Mouse (Mus musculus) myocyte (in vitro differentiated cells): ENCODE measurements around the gene Wbp11. TPM values are rescaled to one million over a fixed set of nuclear protein-coding genes. Genes with fewer than 3 reads are reported as not detected.

ENCODE experiments used
- H3K27me3 ChIP-seq: one replicate; pipeline ENCODE4 v1.6.1; 2011; ENCODE audit not compliant: control insufficient read depth, insufficient read depth, insufficient read length
- H3K36me3 ChIP-seq: one replicate; pipeline ENCODE4 v1.6.1; 2011; ENCODE audit not compliant: control insufficient read depth, insufficient read depth
- H3K4me2 ChIP-seq: one replicate; pipeline ENCODE4 v1.6.1; 2011; ENCODE audit warnings: low read depth, control low read depth
- H3K4me3 ChIP-seq: one replicate; pipeline ENCODE4 v1.5.1; 2011; ENCODE audit warnings: mild to moderate bottlenecking, control low read depth, moderate library complexity
- H3K79me2 ChIP-seq: one replicate; pipeline ENCODE4 v1.6.1; 2011; ENCODE audit not compliant: control insufficient read depth, insufficient read depth
- H3ac ChIP-seq: one replicate; pipeline ENCODE4 v1.6.1; 2011; ENCODE audit not compliant: control insufficient read depth, insufficient read length
- CEBPB ChIP-seq: IDR thresholded peaks from 2 replicates; pipeline ENCODE4 v1.6.1; 2011; ENCODE audit warnings: mild to moderate bottlenecking, moderate library complexity; ENCODE audit not compliant: poor library complexity, insufficient read depth, severe bottlenecking
- E2F4 ChIP-seq: IDR thresholded peaks from one replicate; pipeline ENCODE4 v1.6.1; 2011; ENCODE audit warnings: mild to moderate bottlenecking, control low read depth, moderate library complexity; ENCODE audit not compliant: insufficient read depth
- MAX ChIP-seq: IDR thresholded peaks from one replicate; pipeline ENCODE4 v1.6.1; 2011; ENCODE audit warnings: low read depth, mild to moderate bottlenecking, control low read depth
- MYOD1 ChIP-seq, 3 experiments: IDR thresholded peaks; one replicate each; pipeline ENCODE4 v1.6.1; 2011; ENCODE audit warnings: control low read depth in 2 of 3, low read depth in 2 of 3, mild to moderate bottlenecking in 2 of 3, moderate library complexity in 1 of 3; ENCODE audit not compliant: insufficient read length in 2 of 3, control insufficient read depth in 1 of 3
- MYOG ChIP-seq, 3 experiments: IDR thresholded peaks; one replicate each; pipeline ENCODE4 v1.6.1; 2011; ENCODE audit warnings: control low read depth in 2 of 3, low read depth in 2 of 3, mild to moderate bottlenecking in 2 of 3; ENCODE audit not compliant: insufficient read length in 2 of 3, control insufficient read depth in 1 of 3, insufficient read depth in 1 of 3
- POLR2A ChIP-seq: IDR thresholded peaks from one replicate; pipeline ENCODE4 v1.6.1; 2011; ENCODE audit warnings: low read depth, mild to moderate bottlenecking, control low read depth, moderate library complexity; ENCODE audit not compliant: insufficient read length
- POLR2AphosphoS2 ChIP-seq: IDR thresholded peaks from one replicate; pipeline ENCODE4 v1.6.1; 2011; ENCODE audit warnings: low read depth, control low read depth; ENCODE audit not compliant: insufficient read length
- REST ChIP-seq: IDR thresholded peaks from one replicate; pipeline ENCODE4 v1.6.1; 2011; ENCODE audit warnings: mild to moderate bottlenecking, control low read depth, moderate library complexity; ENCODE audit not compliant: insufficient read depth, insufficient read length
- SRF ChIP-seq: IDR thresholded peaks from one replicate; pipeline ENCODE4 v1.6.1; 2011; ENCODE audit warnings: low read depth; ENCODE audit not compliant: control insufficient read depth, insufficient read length
- TCF12 ChIP-seq: IDR thresholded peaks from one replicate; pipeline ENCODE4 v1.6.1; 2011; ENCODE audit warnings: mild to moderate bottlenecking, control low read depth; ENCODE audit not compliant: poor library complexity, insufficient read depth, severe bottlenecking
- TCF3 ChIP-seq: IDR thresholded peaks from one replicate; pipeline ENCODE4 v1.6.1; 2011; ENCODE audit warnings: low read depth, control low read depth; ENCODE audit not compliant: insufficient read length
- USF1 ChIP-seq: IDR thresholded peaks from one replicate; pipeline ENCODE4 v1.6.1; 2011; ENCODE audit warnings: low read depth, mild to moderate bottlenecking, control low read depth, moderate library complexity
- polyA plus RNA-seq: library from polyadenylated mRNA; unstranded; fragments of >200 nt; fragmentation: generic; extraction: Trizol; gene quantifications from one replicate; pipeline ENCODE4 v1.2.1, GENCODE M21; 2012; ENCODE audit warnings: missing spikeins

The Wbp11 gene
- 44.6 TPM for polyA plus RNA-seq

DNA sequence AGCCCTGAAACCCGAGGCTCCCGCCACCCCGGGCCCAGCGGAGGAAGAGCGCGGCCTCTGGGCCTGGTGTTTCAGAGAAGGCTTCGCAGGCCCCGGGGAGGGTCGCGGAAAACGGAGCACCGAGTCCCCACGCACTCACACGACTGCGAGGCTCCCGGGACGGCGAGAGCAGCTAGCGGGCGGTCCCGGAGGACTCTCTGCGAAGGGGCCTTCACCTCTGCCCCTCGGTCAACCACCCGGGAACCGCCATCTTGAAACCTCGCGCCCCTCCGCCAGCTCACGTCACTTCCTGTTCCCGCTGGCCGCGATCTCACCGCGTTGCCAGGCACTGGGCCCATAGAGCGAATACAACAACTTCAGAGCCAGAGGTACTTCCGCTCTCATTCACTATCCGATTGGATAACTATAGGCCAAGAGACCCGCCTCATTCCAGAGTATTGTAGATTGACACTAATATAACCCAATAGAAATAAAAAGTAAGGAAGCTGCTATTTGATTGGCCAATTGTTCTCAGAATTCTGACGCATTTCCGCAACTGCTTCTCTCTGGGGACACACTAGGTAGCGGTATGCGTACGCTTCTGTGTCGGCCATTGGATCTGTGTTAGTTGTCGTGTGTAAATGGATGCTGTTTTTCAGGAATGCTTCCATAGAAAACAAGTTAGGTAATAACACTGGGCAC is at the start of gene Wbp11:
Wbp11 (minus strand) TSS at position 353 of the 681 bp plus-strand sequence.
- Histone ChIP-seq H3K79me2 (peaks cover 29% of the 10 kb centered on the region), H3K27me3 (no peaks in the 10 kb centered on the region), H3ac (peak within 1 kb of the TSS; percentile 71), H3K36me3 (peaks cover 18% of the 10 kb centered on the region), H3K4me2 (peak within 1 kb of the TSS; percentile 87), H3K4me3 (peak within 1 kb of the TSS; percentile 80)
- TF ChIP-seq CEBPB (no peak), TCF3 (no peak), E2F4 (peak; percentile 79), MYOD1 (IDR thresholded peaks at IDR 0.05; ENCODE audit: control insufficient read depth in 1 of 3, insufficient read length in 2 of 3, low read depth in 2 of 3) (no peak), MYOG (IDR thresholded peaks at IDR 0.05; ENCODE audit: control insufficient read depth in 1 of 3, insufficient read depth in 1 of 3, insufficient read length in 2 of 3, low read depth in 2 of 3) (no peak), POLR2A (peak; percentile 58), TCF12 (no peak), REST (no peak), USF1 (no peak), MAX (no peak), POLR2AphosphoS2 (peak; percentile 74), SRF (no peak)

DNA sequence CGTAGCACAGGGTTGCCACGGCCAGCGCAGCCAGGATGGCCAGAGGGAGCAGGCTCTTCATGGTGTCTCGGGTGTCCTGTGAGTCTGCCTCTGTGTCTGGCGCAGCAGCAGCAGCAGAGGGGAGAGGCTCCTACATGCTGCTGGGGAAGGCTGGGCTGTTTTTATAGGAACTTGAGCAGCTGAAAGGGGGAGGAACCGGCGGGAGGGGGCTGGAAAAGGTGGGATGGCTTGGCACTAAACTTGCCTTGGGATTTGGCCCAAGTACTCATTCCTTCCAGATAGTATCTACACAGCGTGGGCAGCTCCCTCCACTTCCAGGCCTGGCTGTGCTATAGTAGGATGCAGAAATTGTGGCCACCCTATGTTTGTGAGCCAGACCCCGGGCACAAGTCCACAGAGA is 47.6 kb upstream of the Wbp11 start, which contains the start of gene Mgp:
Mgp (minus strand) TSS at position 154 of the 400 bp plus-strand sequence.
- TF ChIP-seq POLR2AphosphoS2, result no peak
- TF ChIP-seq POLR2A, result peak; percentile 51
- TF ChIP-seq SRF, result no peak
- Histone ChIP-seq H3K4me2 (peak within 1 kb of the TSS; percentile 64), H3ac (no peak within 1 kb of the TSS), H3K27me3 (no peaks in the 10 kb centered on the region), H3K79me2 (no peaks in the 10 kb centered on the region), H3K36me3 (no peaks in the 10 kb centered on the region), H3K4me3 (peak within 1 kb of the TSS; percentile 5)

DNA sequence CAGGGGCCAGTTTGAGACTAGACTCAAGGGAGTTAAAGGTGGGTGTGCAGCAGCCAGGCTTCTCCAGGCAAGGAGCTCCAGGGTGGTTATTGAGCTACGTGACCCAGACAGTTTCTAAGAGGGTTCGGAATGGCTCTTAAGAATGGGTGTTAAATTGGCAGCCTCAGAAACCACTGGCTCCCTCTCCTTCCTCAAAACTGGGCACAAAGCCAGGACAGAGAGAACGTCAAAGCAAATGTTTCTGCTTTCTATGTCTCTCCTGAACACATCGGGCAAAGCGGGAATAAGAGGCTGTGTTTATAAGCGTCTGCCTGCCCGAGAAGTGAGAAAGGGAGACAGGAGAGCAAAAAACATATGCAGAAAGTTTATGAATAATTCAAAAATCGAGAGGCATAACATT is 46.6 kb upstream of the Wbp11 start:
- no peaks in the 10 kb centered on the region for H3K36me3 ChIP-seq
- no peak overlapping the region for H3ac ChIP-seq
- TF ChIP-seq TCF3 (no peak), POLR2AphosphoS2 (no peak), E2F4 (no peak), REST (no peak), SRF (no peak), MYOG (IDR thresholded peaks at IDR 0.05; ENCODE audit: control insufficient read depth in 1 of 3, insufficient read depth in 1 of 3, insufficient read length in 2 of 3, low read depth in 2 of 3) (no peak), POLR2A (no peak), TCF12 (no peak), USF1 (no peak), CEBPB (no peak), MAX (no peak), MYOD1 (IDR thresholded peaks at IDR 0.05; ENCODE audit: control insufficient read depth in 1 of 3, insufficient read length in 2 of 3, low read depth in 2 of 3) (no peak)
- H3K4me2 ChIP-seq, result peak overlapping the region; percentile 64
- H3K4me3 ChIP-seq, result peak overlapping the region; percentile 5
- no peaks in the 10 kb centered on the region for H3K79me2 ChIP-seq
- H3K27me3 ChIP-seq, result no peaks in the 10 kb centered on the region

DNA sequence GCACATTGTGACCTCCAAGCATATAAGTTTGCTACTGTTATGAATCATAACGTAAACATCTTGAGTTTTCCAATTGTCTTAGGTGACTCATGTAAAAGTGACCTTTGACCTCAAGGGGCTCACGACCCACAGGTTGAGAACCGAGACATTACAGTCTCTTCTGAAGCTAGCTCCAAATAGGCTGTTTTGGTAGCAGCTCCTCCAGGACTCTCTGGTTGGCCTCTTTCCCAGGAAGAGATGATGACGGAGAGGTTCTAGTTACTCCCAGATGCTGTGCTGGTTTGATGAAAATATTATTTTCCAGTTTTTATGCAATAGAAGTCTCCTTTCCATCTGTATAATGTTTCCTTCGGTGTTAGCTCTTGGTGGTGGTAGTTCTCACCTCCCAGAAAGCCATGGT is 40.9 kb upstream of the Wbp11 start:
- H3K4me3 ChIP-seq, result no peak overlapping the region
- no peaks in the 10 kb centered on the region for H3K79me2 ChIP-seq
- H3K27me3 ChIP-seq, result no peaks in the 10 kb centered on the region
- H3K4me2 ChIP-seq, result no peak overlapping the region
- TF ChIP-seq POLR2AphosphoS2, result no peak
- no peak for TF ChIP-seq MAX
- TF ChIP-seq REST, result no peak
- no peak for TF ChIP-seq POLR2A
- TF ChIP-seq SRF, result no peak
- TF ChIP-seq CEBPB, result no peak
- TF ChIP-seq MYOG (IDR thresholded peaks at IDR 0.05; ENCODE audit: control insufficient read depth in 1 of 3, insufficient read depth in 1 of 3, insufficient read length in 2 of 3, low read depth in 2 of 3), result no peak
- TF ChIP-seq USF1, result no peak
- TF ChIP-seq TCF12, result no peak
- no peak overlapping the region for H3ac ChIP-seq
- H3K36me3 ChIP-seq, result no peaks in the 10 kb centered on the region

DNA sequence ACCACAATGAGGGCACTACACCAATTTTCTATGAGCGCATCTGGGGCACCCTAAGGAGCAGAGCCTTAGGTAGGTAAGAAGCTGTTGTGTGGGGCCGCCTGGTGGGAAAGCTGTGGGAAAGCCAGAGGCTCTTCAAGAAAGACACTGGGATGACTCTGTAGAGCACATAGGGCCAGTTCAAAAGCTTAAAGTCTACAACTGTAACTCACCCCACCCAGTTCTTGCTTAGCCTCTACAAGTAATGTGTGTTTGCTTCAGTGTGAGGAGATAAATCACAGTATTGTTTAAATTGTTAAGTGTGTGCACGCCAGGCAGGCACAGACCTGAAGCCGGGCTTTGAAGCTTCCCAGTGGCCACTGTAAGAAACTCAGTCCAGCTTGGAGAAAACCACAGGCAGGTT is 38.1 kb upstream of the Wbp11 start:
- no peaks in the 10 kb centered on the region for H3K27me3 ChIP-seq
- H3K36me3 ChIP-seq, result no peaks in the 10 kb centered on the region
- no peaks in the 10 kb centered on the region for H3K79me2 ChIP-seq
- H3K4me3 ChIP-seq, result no peak overlapping the region
- no peak overlapping the region for H3K4me2 ChIP-seq
- TF ChIP-seq TCF12, result no peak
- no peak for TF ChIP-seq E2F4
- no peak for TF ChIP-seq MYOD1 (IDR thresholded peaks at IDR 0.05; ENCODE audit: control insufficient read depth in 1 of 3, insufficient read length in 2 of 3, low read depth in 2 of 3)
- no peak for TF ChIP-seq TCF3
- no peak for TF ChIP-seq MYOG (IDR thresholded peaks at IDR 0.05; ENCODE audit: control insufficient read depth in 1 of 3, insufficient read depth in 1 of 3, insufficient read length in 2 of 3, low read depth in 2 of 3)
- TF ChIP-seq POLR2AphosphoS2, result no peak
- TF ChIP-seq MAX, result no peak
- no peak for TF ChIP-seq SRF
- TF ChIP-seq CEBPB, result no peak
- no peak overlapping the region for H3ac ChIP-seq
